Mouse (Mus musculus) A20 (cell line): ENCODE measurements at regions not wholly inside any gene's neighbourhood (a gene's known extent, or its start where the extent isn't known, plus 50 kb on each side); places are given as distances from the start of the nearest gene placed in this dataset.

Experiments
- DNase-seq: peaks from one replicate; pipeline ENCODE4 v3.0.0-alpha.2; 2011; ENCODE audit warnings: low read depth, low spot score

- DNase-seq: no peak
These were observed 473.0 kb downstream of the Hs3st4 start for GRCm38 (mm10) chr7:124455659-124456058.

GRCm38 (mm10) chr7:124487326-124487725, 504.7 kb downstream of the Hs3st4 start:
- DNase-seq: no peak

DNA sequence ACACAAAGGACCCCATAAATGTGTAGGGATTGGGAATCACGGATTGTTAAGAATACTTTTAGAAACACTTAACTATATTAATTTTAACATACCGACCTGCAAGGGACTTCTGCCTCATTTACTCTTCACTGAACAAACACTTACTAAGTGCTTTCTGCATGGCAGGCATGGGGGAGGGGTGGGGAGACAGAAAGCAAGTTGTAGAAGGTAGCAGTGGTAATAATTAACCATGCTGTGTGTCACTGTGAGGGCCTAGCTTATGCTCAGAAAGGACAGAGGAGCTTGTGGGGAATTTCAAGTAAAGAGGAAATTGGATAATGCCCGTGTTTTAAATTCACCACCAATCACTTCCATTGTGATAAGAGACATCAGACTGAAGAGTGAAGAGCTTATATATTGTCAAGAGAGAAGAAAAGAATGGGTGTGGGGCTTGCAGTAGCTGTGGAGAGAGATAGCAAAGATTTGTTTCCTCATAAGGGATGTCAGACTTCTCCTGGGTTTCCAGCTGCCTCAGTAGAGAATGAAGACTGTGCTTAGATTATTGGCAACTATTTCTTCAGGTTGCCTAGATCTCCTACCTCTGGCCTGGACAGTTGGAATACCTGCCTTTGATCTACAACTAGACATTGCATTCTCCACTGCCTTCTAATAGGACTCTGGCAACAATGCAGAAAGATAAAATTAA, 508.6 kb downstream of the Hs3st4 start:
- no peak for DNase-seq

- DNase-seq: no peak
These were observed 509.3 kb downstream of the Hs3st4 start for GRCm38 (mm10) chr7:124491851-124492390.

DNA sequence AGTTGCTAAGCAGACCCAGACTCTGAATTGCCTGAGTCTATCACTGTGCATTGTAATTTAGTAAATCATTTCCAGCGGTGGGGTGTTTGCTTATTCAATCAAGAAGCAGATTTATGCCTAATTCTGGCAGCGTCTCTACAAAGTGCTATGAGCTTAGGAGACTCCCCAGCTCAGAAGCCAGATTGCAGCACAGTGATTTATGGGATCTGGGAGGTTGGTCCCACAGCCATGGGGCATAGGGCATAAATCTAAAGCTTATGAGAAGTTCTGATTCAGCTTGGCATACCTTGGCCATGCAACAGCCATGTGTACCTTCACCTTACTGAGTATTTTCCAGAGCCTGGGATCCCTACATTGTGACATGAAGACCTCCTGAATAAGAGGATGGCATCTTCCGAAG, 518.0 kb downstream of the Hs3st4 start:
- DNase-seq: no peak

GRCm38 (mm10) chr7:124502760-124503159, 520.1 kb downstream of the Hs3st4 start:
- no peak for DNase-seq

- no peak for DNase-seq
These were observed 566.4 kb downstream of the Hs3st4 start for GRCm38 (mm10) chr7:124549038-124549437.

DNA sequence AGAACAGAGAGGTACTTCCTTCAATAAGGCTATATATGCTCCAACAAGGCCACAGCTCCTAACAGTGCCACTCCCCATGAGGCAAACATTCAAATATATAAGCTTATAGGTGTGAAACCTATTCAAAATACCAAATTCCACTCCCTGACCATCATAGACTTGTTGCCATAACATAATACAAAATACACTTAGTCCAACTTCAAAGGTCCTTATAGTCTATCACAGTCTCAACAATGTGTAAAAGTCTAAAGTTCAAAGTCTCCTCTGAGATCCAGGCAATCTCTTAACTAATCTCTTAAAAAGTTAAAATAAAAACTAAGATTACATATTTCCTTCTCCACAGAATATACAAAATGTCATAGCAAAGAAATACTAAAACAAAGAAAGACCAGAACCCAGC, 574.5 kb downstream of the Hs3st4 start:
- no peak for DNase-seq

DNA sequence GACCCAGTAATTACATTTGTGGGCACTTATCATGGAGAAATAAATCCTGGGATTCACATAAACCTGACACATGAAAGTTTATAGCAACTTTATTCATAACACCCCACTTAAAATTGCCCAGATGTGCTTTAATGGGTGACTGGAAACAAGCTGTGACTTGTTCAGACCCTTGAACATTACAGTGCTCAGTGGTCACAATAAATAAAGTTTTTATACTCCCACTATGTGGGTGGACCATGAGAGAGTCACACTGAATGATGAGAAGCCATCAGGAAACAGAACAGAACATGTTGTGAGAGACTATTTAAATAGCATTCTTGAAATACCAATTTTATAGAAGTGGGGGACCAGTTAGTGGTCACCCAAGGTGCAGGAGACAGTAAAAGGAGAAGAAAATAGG, 588.1 kb downstream of the Hs3st4 start:
- DNase-seq: no peak

GRCm38 (mm10) chr7:124573666-124574065, 591.0 kb downstream of the Hs3st4 start:
- no peak for DNase-seq

GRCm38 (mm10) chr7:124581342-124581741, 598.7 kb downstream of the Hs3st4 start:
- DNase-seq: no peak

DNA sequence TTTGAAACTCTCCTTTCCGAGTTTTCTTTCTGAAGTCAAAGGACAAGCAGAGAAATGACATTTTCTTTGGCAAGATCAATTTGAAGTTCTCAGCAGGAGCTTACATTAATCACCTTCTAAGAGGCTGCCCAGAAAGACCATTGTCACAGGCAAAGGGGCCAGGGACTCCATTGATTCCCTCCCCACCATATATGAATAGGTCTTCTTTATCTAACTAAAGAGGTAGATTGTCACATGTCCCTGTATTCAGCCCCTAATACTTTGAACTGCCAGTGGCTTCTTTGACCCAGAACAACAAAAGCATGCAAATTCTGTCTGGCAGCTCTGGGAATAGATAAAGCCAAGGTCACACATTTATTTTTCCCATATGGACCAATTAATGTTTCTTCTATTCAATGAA, 602.6 kb downstream of the Hs3st4 start:
- no peak for DNase-seq

- no peak for DNase-seq
These were observed 608.7 kb downstream of the Hs3st4 start for GRCm38 (mm10) chr7:124591369-124591768.

DNA sequence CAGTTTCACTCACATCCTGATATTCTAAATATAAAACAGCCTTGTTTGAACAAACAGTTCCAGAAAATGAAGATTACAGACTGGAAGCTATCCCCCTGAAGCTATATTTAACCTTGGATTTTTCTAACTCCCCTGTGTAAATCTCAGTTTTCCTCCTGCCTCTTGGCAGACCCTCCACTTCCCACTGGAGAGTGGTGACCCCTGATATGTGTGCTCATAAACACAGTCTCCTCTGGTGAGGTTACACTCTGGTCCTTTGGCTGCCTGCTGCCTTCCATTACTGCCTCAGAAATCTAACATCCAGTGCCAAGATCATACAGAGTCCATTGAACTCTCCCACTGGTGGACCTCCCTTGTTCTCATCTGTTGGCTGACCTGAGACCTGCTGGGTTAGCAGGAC, 610.8 kb downstream of the Hs3st4 start:
- DNase-seq: no peak

- no peak for DNase-seq
These were observed 618.1 kb downstream of the Hs3st4 start for GRCm38 (mm10) chr7:124600767-124601166.

GRCm38 (mm10) chr7:124604581-124604980, 621.9 kb downstream of the Hs3st4 start:
- no peak for DNase-seq

DNA sequence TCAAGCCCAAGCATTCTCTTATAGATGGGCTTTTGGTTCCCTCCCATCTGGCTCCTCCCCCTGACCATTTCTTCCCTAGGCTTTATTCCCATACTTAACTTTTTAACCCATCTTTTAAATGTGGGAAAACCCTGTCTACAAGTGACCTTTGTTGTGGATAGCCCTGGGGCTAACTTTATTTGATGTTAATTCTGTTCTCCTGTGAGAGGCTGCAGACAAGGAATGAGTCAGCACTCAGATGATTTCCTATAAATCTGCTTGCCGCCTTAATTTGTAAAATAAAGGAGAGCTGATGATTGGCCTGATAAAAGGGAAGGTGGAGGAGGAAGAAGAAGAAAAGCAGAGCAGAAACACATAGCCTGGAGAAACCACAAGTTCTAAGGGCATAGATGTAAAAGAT, 623.3 kb downstream of the Hs3st4 start:
- DNase-seq: no peak

- no peak for DNase-seq
These were observed 624.4 kb downstream of the Hs3st4 start for GRCm38 (mm10) chr7:124607061-124607460.

- DNase-seq: no peak
These were observed 627.8 kb downstream of the Hs3st4 start for GRCm38 (mm10) chr7:124610437-124610836.

DNA sequence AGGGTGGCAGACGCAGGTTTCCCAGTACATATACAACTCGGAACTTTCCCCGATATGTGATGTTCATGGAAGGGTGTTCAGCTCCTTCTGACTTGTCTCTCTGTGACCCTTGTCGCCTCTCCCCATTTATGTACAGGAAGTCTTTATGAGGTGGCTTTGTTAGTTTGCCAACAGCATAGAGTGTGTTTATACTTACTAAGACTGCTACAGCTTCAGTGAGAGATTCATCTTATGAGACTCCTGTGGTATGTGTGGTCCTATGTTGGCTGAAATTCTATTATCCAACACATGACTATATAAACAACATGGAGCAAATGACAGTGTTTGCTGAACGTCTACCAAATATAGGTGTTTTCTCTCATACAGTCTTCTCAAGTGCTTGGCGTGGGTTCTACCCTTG, 664.5 kb downstream of the Hs3st4 start:
- DNase-seq: no peak

GRCm38 (mm10) chr7:124667180-124667968, 684.7 kb downstream of the Hs3st4 start:
- no peak for DNase-seq

DNA sequence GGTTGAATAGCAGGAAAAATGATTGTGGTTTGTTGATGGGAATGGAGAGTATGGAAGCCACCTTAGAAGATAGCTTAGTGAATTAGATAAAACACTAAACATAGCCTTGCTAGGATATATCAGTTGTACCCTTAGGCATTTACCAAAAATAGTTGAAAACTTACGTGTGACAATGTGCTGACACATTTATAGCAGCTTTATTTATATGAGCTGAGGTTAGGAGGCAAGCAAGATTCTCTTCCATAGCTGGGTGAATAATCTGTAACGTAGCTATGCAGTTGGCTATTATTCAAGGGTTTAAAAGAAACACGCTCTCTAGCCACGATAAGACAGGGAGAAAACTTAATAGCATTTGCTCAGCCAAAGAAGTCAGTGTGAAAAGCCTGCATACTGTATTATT, 685.4 kb downstream of the Hs3st4 start:
- no peak for DNase-seq

- DNase-seq: no peak
These were observed 687.8 kb downstream of the Hs3st4 start for GRCm38 (mm10) chr7:124670477-124670876.
